Mouse (Mus musculus) intestine, embryonic 16.5 days (tissue): ENCODE measurements at regions not wholly inside any gene's neighbourhood (a gene's known extent, or its start where the extent isn't known, plus 50 kb on each side); places are given as distances from the start of the nearest gene placed in this dataset.
A peak's percentile ranks its signal among the peaks of the same experiment; 100 is the strongest.

Source experiments
- ATAC-seq: fragments of 200-750 bp; cut with Nextera tagmentation; 2 replicates; pipeline ENCODE4 v1.8.0; 2017; ENCODE audit warnings: moderate TSS enrichment, moderate library complexity
- H3K27ac ChIP-seq: fragments of 300-500 bp; sonication (generic); 2 replicates; pipeline ENCODE4 v1.5.1; 2014; ENCODE audit warnings: mild to moderate bottlenecking, low read length
- H3K27me3 ChIP-seq: fragments of 300-500 bp; sonication (generic); replicated peaks from 2 replicates; pipeline ENCODE4 v1.6.1; 2014; ENCODE audit warnings: low read length, control low read depth, mixed read lengths; ENCODE audit not compliant: control insufficient read depth, insufficient read depth
- H3K36me3 ChIP-seq: fragments of 300-500 bp; sonication (generic); 2 replicates; pipeline ENCODE4 v1.6.1; 2014; ENCODE audit warnings: low read length, control low read depth; ENCODE audit not compliant: control insufficient read depth, insufficient read depth
- H3K4me1 ChIP-seq: fragments of 300-500 bp; sonication (generic); 2 replicates; pipeline ENCODE4 v1.6.1; 2014; ENCODE audit warnings: low read length, control low read depth, mixed read lengths; ENCODE audit not compliant: control insufficient read depth, insufficient read depth
- H3K4me2 ChIP-seq: fragments of 300-500 bp; sonication (generic); 2 replicates; pipeline ENCODE4 v1.6.1; 2014; ENCODE audit warnings: low read depth, low read length, control low read depth
- H3K4me3 ChIP-seq: fragments of 300-500 bp; sonication (generic); 2 replicates; pipeline ENCODE4 v1.5.1; 2014; ENCODE audit warnings: mild to moderate bottlenecking, low read length
- H3K9ac ChIP-seq: fragments of 300-500 bp; sonication (generic); 2 replicates; pipeline ENCODE4 v1.6.1; 2014; ENCODE audit warnings: low read depth, low read length
- H3K9me3 ChIP-seq: fragments of 300-500 bp; sonication (generic); 2 replicates; pipeline ENCODE4 v1.6.1; 2016; ENCODE audit warnings: low read length, control low read depth; ENCODE audit not compliant: control insufficient read depth
- WGBS: fragments of 180-500 bp; shearing (Covaris S2); extraction: QIAGEN DNeasy Blood & Tissue Kit; methylation state at CpG from one replicate; pipeline ENCODE4 v1.1.7; 2014; 5-methylcytosine and 5-hydroxymethylcytosine counted together

- no peaks in the 10 kb centered on the region for H3K4me1 ChIP-seq
- H3K4me2 ChIP-seq: peak overlapping the region; percentile 55; the same call in 1 of the 2 replicates
- H3K27me3 ChIP-seq: no peaks in the 10 kb centered on the region
- H3K36me3 ChIP-seq: no peaks in the 10 kb centered on the region
- H3K9ac ChIP-seq: no peak overlapping the region
- 35% methylated on average over 10 of the region's 10 CpGs for WGBS
- H3K27ac ChIP-seq: no peak overlapping the region
- ATAC-seq: no peak
- no peaks in the 10 kb centered on the region for H3K9me3 ChIP-seq
- no peak overlapping the region for H3K4me3 ChIP-seq
These were observed 63.9 kb upstream of the Got2 start for GRCm38 (mm10) chr8:95952257-95952656.

- no peaks in the 10 kb centered on the region for H3K9me3 ChIP-seq
- no peak overlapping the region for H3K27ac ChIP-seq
- peak; percentile 77 for ATAC-seq
- peak overlapping the region; percentile 55 for H3K4me2 ChIP-seq
- H3K4me1 ChIP-seq: no peaks in the 10 kb centered on the region
- H3K4me3 ChIP-seq: peak overlapping the region; percentile 33; the same call in 1 of the 2 replicates
- H3K36me3 ChIP-seq: no peaks in the 10 kb centered on the region
- H3K27me3 ChIP-seq: no peaks in the 10 kb centered on the region
- no peak overlapping the region for H3K9ac ChIP-seq
- WGBS: 2% methylated on average over 17 of the region's 17 CpGs
These were observed 63.4 kb upstream of the Got2 start for GRCm38 (mm10) chr8:95951794-95952193.
